Mouse (Mus musculus) 3134 (cell line): ENCODE results near the gene Scn3b.

Source experiments
- DNase-seq: peaks from one replicate; pipeline ENCODE4 v3.0.0-alpha.2; 2011; ENCODE audit warnings: low spot score; ENCODE audit not compliant: insufficient read length; ENCODE audit errors: extremely low read depth

The Scn3b gene

DNA sequence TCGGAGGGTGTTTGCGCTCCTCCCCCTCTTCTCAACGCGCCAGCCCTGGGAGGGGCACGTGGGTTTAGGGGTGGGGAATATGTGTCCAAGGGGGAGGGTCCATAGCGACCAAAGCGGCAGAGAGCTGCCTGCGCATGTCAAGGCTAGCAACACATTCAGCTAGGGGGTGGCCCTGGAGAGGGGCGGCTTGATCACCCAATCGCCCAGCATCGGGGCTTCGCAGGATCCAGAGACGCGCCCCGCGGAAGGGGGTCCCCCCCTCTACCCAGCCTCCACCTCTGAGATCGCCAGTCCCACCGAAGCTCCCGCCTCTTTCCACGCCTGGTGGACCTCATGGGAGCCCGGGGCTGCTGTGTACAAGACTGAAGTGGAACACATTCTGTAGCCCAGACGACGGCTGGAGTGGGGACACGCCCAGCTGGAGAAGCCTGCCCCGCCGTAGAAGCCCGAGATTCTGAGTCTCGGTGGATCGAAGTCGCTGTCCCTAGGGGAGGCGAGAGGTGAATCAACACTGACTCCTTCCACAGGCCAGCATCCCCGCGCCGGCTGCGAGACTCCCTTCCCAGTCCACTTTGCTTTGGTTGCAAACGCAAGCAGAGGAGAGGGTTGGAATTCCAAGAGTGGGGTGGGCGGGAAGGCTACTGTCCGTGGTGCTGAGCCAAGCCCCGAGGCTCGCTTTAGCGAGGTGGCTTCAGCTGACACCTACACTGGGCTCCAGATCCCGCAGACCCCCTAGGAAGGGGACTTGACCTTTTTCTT lies at the start of gene Scn3b:
TSS of gene Scn3b (plus strand) at position 115 of the 759 bp plus-strand sequence.
- DNase-seq = peak; percentile 10

GRCm38 (mm10) chr9:40224289-40224688 lies 44.7 kb upstream of the Scn3b start:
- DNase-seq = no peak

- no peak for DNase-seq
These were observed 40.9 kb upstream of the Scn3b start for GRCm38 (mm10) chr9:40227874-40228789.

DNA sequence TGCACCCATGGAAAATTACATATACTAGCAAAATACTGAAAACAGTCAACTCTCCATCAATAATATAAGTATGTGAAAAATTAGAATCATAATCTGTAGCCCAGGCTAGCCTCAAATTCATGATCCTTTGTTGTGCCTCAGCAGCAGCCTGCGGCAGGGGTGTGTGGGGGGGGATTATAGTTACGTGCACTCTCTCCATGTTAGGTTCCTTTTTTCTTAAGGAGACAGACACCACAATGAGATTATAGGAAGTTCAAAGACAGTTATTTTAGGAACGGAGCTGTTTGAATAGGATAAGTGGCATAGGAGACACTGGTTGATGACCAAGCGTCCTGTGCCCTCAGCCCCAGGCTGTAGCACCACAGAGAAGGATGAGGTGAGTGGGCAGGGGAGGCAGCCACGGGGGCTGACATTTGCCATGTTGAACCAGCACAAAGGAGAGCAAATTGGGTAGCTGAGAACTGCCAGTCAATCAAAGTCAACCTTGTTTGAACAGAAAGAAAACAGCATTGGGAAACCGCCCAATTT lies 40.1 kb upstream of the Scn3b start:
- no peak for DNase-seq

GRCm38 (mm10) chr9:40229479-40229878 lies 39.5 kb upstream of the Scn3b start:
- DNase-seq = no peak

GRCm38 (mm10) chr9:40231019-40231418 lies 38.0 kb upstream of the Scn3b start:
- no peak for DNase-seq

GRCm38 (mm10) chr9:40234233-40235072 lies 34.6 kb upstream of the Scn3b start:
- no peak for DNase-seq

DNA sequence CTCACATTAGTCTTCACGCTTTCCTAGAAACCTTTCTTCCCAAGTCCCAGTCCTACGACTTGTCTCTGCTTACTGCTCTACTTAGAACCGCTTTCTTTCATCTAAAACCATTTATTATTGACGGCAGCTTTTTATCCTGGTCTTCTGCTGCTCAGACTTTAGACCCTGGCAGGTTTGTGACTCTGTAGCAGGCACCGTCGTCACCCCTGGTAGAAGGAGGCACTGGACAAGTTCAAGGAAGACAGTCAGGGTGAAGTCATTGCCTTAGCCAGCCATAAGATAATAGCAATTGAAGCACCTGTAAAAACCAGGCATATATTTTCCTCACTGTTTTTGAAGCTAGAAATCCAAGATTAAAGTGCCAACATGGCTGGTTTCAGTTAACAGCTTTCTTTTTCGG lies 33.8 kb upstream of the Scn3b start:
- no peak for DNase-seq

DNA sequence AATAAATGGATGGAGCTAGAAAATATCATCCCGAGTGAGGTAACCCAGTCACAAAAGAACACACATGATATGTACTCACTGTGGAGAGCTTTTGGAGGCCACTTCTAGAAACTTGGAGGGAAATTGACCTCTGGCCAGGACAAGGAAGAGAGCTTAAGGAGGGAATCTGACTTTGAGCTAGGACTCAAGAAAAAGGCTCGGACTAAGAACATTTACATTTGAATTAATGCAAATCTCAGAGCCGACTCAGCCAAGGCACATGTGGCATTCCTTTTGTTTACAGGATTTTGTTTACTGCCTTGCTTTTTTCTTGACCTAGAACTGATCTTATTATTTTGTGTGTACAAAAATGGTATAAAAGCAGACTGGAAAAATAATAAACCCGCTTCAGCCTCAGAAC lies 29.3 kb upstream of the Scn3b start:
- no peak for DNase-seq

GRCm38 (mm10) chr9:40240311-40240710 lies 28.7 kb upstream of the Scn3b start:
- DNase-seq = no peak

- DNase-seq = no peak
These were observed 27.7 kb upstream of the Scn3b start for GRCm38 (mm10) chr9:40241223-40241801.

GRCm38 (mm10) chr9:40241951-40242888 lies 26.8 kb upstream of the Scn3b start:
- no peak for DNase-seq

DNA sequence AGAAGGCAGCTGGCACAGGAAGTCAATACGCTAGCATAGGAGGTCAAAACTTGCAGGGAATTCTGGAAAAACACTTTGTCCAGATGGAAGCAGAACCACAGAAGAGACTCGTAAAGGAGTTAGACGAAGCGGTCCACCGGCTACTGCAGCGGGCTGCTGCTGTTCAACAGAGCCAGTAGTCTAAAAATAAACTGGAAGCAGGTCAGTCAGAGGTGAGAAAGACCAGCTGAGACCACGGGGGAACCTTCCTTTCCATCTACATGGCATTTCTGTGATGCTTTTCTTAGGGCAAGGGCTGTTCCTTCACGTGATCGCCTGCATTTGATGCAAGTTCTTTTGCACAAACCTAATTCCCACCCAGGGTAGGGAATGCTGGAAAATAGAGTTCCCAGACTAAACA lies 23.6 kb upstream of the Scn3b start:
- DNase-seq = no peak

DNA sequence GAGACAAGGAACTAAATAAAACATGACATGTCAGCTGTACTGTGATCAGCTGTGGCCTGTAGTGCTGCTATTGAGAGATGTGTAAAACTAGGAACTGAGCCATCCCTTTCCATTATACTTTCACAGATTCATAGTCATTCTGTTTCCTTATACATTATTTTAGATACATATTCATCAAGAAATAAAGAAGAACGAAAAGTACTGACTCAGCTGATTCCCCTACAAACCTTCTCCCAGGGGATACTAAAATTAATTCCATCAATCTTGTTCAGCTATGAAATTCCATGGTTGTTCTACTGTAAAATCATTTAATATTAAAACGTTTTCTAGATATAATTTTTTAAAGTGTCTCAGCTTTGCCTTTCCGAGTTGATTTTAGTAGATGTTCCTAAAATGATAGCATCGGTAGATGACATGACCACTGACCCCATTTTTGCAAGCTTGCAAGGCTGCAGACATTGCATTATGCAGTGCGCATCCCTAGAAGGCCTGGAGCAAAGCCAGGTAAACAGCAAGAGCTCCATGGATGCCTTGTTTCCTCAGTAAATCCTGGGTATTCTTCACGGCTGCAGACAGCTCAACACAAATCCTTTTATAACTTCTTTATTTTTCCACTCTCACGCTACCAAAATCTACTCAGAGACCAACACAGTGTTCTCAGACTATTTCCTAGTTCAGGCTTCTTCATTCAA lies 22.9 kb upstream of the Scn3b start:
- no peak for DNase-seq

DNA sequence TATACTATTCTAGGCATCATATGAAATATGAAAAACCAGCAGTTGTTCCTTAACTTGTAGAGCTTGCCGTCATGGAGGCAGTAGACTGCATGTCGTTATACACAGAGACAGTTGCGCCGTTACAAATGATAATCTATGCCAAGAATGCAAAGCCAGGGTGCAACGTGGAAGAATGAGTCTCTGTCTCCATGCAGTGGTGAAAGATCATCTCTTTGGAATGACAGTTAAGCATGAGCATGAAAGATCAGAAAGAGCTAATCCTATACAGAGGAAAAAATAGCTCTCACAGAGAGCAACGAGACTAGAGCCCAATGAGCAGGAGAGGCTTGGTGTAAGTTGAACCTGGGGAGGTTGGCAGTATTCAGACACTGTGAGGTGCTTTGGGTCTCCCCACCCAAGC lies 22.3 kb upstream of the Scn3b start:
- DNase-seq = no peak

DNA sequence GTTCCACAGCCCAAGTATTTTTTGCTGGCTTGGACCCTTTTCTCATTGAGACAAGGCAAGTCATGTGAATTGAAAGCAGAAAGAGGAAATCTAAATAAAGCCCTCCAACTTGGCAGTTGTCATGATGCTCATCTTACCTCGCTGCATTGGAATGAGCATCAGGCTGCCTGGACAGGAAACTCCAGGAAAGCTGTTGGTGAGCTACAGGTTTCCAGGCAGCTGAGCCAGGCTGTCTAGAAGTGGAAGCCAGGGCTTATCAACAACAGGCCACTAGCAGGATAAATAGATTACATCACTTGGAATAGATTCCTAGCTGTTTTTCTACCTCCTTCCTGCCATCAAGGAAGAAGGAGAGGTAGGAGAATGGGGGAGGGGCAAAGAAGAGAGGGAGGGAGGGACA lies 19.9 kb upstream of the Scn3b start:
- DNase-seq = no peak

DNA sequence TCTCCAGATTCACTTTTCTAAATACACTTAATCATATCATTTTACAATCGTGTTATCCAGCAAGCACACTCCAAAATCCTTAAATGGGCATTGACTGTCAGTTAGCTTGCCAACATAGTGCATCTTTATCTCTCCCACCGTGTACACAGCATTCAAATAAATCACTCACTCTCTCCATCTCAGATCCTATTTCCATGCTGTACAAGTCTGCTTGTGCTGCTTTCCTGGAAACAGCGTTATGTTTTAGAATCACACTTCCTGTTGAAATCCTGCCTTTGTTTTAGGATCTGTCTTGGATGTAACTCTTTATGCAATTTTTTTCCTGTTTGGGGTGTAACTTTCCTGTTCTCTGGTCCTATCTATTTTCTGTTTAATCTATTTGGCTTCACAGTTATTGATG lies 16.6 kb upstream of the Scn3b start:
- no peak for DNase-seq

DNA sequence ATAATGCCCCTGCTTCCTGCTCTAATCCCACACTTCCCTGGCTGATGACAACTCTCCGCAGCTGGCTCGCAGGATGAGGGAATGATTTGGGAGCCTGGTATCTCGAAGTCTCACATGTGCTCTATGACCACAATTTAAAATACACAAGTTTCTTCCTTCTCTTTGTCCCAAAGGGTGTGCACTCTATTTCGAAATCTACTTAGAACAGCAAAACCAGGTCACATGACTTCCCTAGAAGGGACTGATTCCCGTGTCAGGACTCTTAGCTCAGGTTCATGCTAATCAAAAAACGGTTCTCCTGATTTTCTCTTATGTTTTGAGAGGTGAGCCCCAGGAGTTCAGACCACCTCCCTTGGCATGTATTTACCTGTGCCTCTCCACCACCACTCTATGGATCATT lies 5.1 kb upstream of the Scn3b start:
- no peak for DNase-seq
